Mouse (Mus musculus) cerebellum, adult 2 months (tissue): Measurements from ENCODE around the gene Gm13283. TPM values are rescaled to one million over a fixed set of nuclear protein-coding genes. Genes with fewer than 3 reads are reported as not detected.
"Not testable (repeated sequence)": the region's sequence is repeated elsewhere in the genome, so short reads cannot be mapped to it uniquely, and the experiment has no call there.

ENCODE experiments used
- DNase-seq, 2 experiments: peaks; one replicate each; pipeline ENCODE4 v3.0.0; 2021
- H3K27ac ChIP-seq: fragments of 200-500 bp; 2 replicates; pipeline ENCODE4 v1.5.1; 2012; ENCODE audit warnings: low read length, control low read depth, inconsistent platforms; ENCODE audit not compliant: insufficient read depth
- H3K27me3 ChIP-seq: fragments of 200-500 bp; 2 replicates; pipeline ENCODE4 v1.6.1; 2012; ENCODE audit warnings: inconsistent platforms, mild to moderate bottlenecking, low read length, moderate library complexity; ENCODE audit not compliant: control insufficient read depth, insufficient read depth
- H3K4me1 ChIP-seq: fragments of 200-500 bp; 2 replicates; pipeline ENCODE4 v1.6.1; 2011; ENCODE audit warnings: low read length; ENCODE audit not compliant: control insufficient read depth, insufficient read depth
- H3K4me3 ChIP-seq: fragments of 200-500 bp; replicated peaks from 2 replicates; pipeline ENCODE3; 2011; ENCODE audit warnings: mild to moderate bottlenecking, low read depth, low read length, control low read depth; ENCODE audit not compliant: insufficient read depth
- CTCF ChIP-seq: fragments of 200-500 bp; IDR thresholded peaks from 2 replicates; pipeline ENCODE4 v1.5.1; 2011; ENCODE audit warnings: low read depth, mild to moderate bottlenecking, control low read depth, low read length, moderate library complexity, borderline replicate concordance; ENCODE audit not compliant: insufficient read depth
- POLR2A ChIP-seq: fragments of 200-500 bp; IDR thresholded peaks from 2 replicates; pipeline ENCODE4 v1.6.1; 2011; ENCODE audit warnings: low read length, control low read depth, borderline replicate concordance; ENCODE audit not compliant: insufficient read depth
- WGBS: fragments of 180-500 bp; shearing (Covaris S2); methylation state at CpG from one replicate; pipeline ENCODE4 v1.1.7; 2018; 5-methylcytosine and 5-hydroxymethylcytosine counted together
- polyA plus RNA-seq: library from polyadenylated mRNA; depleted of rRNA; stranded (reverse); fragments of >200 nt; gene quantifications from 2 replicates; pipeline ENCODE4 v1.2.3, GENCODE M21; 2012

Gene Gm13283
- polyA plus RNA-seq, 1 experiment = not detected

- TF ChIP-seq CTCF = peak; percentile 45; the same call in 1 of the 2 replicates
- TF ChIP-seq POLR2A = no peak
- no peaks in the 10 kb centered on the region for H3K27me3 ChIP-seq
- H3K4me1 ChIP-seq = no peaks in the 10 kb centered on the region
Observed at GRCm38 (mm10) chr4:88727324-88727723, 32.6 kb upstream of the Gm13283 start.

GRCm38 (mm10) chr4:88738480-88738879 lies 21.4 kb upstream of the Gm13283 start:
- 5% methylated on average over 2 of the region's 2 CpGs for WGBS

More at GRCm38 (mm10) chr4:88727324-88727723, 32.6 kb upstream of the Gm13283 start:
- no peak for DNase-seq
- 2% methylated on average over 1 of the region's 1 CpGs for whole genome bisulfite sequencing
- Histone ChIP-seq H3K27ac (no peak overlapping the region), H3K4me3 (no peak overlapping the region)

GRCm38 (mm10) chr4:88739036-88739435 lies 20.9 kb upstream of the Gm13283 start:
- Histone ChIP-seq H3K27me3 (no peaks in the 10 kb centered on the region), H3K27ac (no peak overlapping the region), H3K4me1 (no peaks in the 10 kb centered on the region), H3K4me3 (no peak overlapping the region)
- WGBS = 87% methylated on average over 6 of the region's 6 CpGs
- DNase-seq = no peak
- no peak for TF ChIP-seq CTCF
- TF ChIP-seq POLR2A = no peak

More at GRCm38 (mm10) chr4:88738480-88738879, 21.4 kb upstream of the Gm13283 start:
- TF ChIP-seq POLR2A (no peak), CTCF (peak; percentile 81)
- Histone ChIP-seq H3K4me3 (no peak overlapping the region), H3K27me3 (no peaks in the 10 kb centered on the region), H3K27ac (no peak overlapping the region), H3K4me1 (no peaks in the 10 kb centered on the region)
- DNase-seq = peak in 1 of 2 experiments; percentile 64

GRCm38 (mm10) chr4:88741426-88741825 lies 18.5 kb upstream of the Gm13283 start:
- no peak for DNase-seq
- Histone ChIP-seq H3K4me3 (no peak overlapping the region), H3K4me1 (no peaks in the 10 kb centered on the region), H3K27me3 (no peaks in the 10 kb centered on the region), H3K27ac (no peak overlapping the region)
- 89% methylated on average over 4 of the region's 4 CpGs for WGBS
- TF ChIP-seq POLR2A = no peak
- no peak for TF ChIP-seq CTCF

GRCm38 (mm10) chr4:88742771-88743371 lies 17.0 kb upstream of the Gm13283 start:
- WGBS = 74% methylated on average over 7 of the region's 7 CpGs
- H3K27me3 ChIP-seq = no peaks in the 10 kb centered on the region
- no peak overlapping the region for H3K27ac ChIP-seq
- DNase-seq = no peak
- H3K4me1 ChIP-seq = no peaks in the 10 kb centered on the region
- no peak overlapping the region for H3K4me3 ChIP-seq
- TF ChIP-seq POLR2A (no peak), CTCF (no peak)

GRCm38 (mm10) chr4:88744207-88744606 lies 15.7 kb upstream of the Gm13283 start:
- Histone ChIP-seq H3K27me3 (no peaks in the 10 kb centered on the region), H3K4me3 (no peak overlapping the region), H3K27ac (no peak overlapping the region), H3K4me1 (no peaks in the 10 kb centered on the region)
- no peak for DNase-seq
- TF ChIP-seq CTCF (peak; percentile 44; the same call in 1 of the 2 replicates), POLR2A (no peak)
- 59% methylated on average over 3 of the region's 3 CpGs for WGBS

- TF ChIP-seq POLR2A (no peak), CTCF (no peak)
- H3K4me3 ChIP-seq = no peak overlapping the region
Observed at GRCm38 (mm10) chr4:88749926-88750325, 10.0 kb upstream of the Gm13283 start.

GRCm38 (mm10) chr4:88754818-88755340 lies 5.0 kb upstream of the Gm13283 start, which contains the start of gene Gm13271:
Gm13271 (plus strand) TSS chr4:88754868.
- not testable (repeated sequence) for H3K27me3 ChIP-seq, H3K27ac ChIP-seq, H3K4me3 ChIP-seq, H3K4me1 ChIP-seq
- DNase-seq = peak; percentile 77 to 80
- 84% methylated on average over 15 of the region's 15 CpGs for WGBS

More at GRCm38 (mm10) chr4:88749926-88750325, 10.0 kb upstream of the Gm13283 start:
- Histone ChIP-seq H3K27me3 (no peaks in the 10 kb centered on the region), H3K27ac (no peak overlapping the region), H3K4me1 (no peaks in the 10 kb centered on the region)
- 33% methylated on average over 6 of the region's 6 CpGs for WGBS
- no peak for DNase-seq

GRCm38 (mm10) chr4:88756581-88757513 lies 3.1 kb upstream of the Gm13283 start:
- 9% methylated on average over 28 of the region's 31 CpGs for WGBS
- not testable (repeated sequence) for H3K4me1 ChIP-seq, H3K27me3 ChIP-seq
- DNase-seq = peak; percentile 17 to 25
- peak overlapping the region; percentile 41; the same call in 1 of the 2 replicates for H3K27ac ChIP-seq
- peak overlapping the region; percentile 70 for H3K4me3 ChIP-seq
